Mouse (Mus musculus): ENCODE data around the gene Guca2b.

Guca2b gene

GRCm38 (mm10) chr4:119658731-119659130 is at the start of gene Guca2b:
Gene Guca2b, minus strand, starts transcription at chr4:119658954.
- DNase-seq (ENCODE audit: low spot score), result no peak

- no peak for DNase-seq (ENCODE audit: low spot score)
Observed at GRCm38 (mm10) chr4:119707751-119708150, 49.0 kb upstream of the Guca2b start.

GRCm38 (mm10) chr4:119707326-119707725 is 48.6 kb upstream of the Guca2b start:
- DNase-seq (ENCODE audit: low spot score), result no peak

GRCm38 (mm10) chr4:119703965-119704364 is 45.2 kb upstream of the Guca2b start:
- no peak for DNase-seq (ENCODE audit: low spot score)

- no peak for DNase-seq (ENCODE audit: low spot score)
Observed at GRCm38 (mm10) chr4:119701269-119701954, 42.7 kb upstream of the Guca2b start.

- DNase-seq (ENCODE audit: low spot score), result no peak
Observed at GRCm38 (mm10) chr4:119698339-119698738, 39.6 kb upstream of the Guca2b start.

- DNase-seq (ENCODE audit: low spot score), result no peak
Observed at GRCm38 (mm10) chr4:119685746-119686145, 27.0 kb upstream of the Guca2b start.

- DNase-seq (ENCODE audit: low spot score), result no peak
Observed at GRCm38 (mm10) chr4:119682596-119682995, 23.8 kb upstream of the Guca2b start.

- DNase-seq (ENCODE audit: low spot score), result no peak
Observed at GRCm38 (mm10) chr4:119672685-119673084, 13.9 kb upstream of the Guca2b start.

GRCm38 (mm10) chr4:119671164-119671563 is 12.4 kb upstream of the Guca2b start:
- no peak for DNase-seq (ENCODE audit: low spot score)

GRCm38 (mm10) chr4:119670736-119671135 is 12.0 kb upstream of the Guca2b start:
- no peak for DNase-seq (ENCODE audit: low spot score)

- DNase-seq (ENCODE audit: low spot score), result no peak
Observed at GRCm38 (mm10) chr4:119670210-119670555, 11.4 kb upstream of the Guca2b start.

- DNase-seq (ENCODE audit: low spot score), result no peak
Observed at GRCm38 (mm10) chr4:119669356-119670209, 10.8 kb upstream of the Guca2b start.

- no peak for DNase-seq (ENCODE audit: low spot score)
Observed at GRCm38 (mm10) chr4:119668596-119668995, 9.8 kb upstream of the Guca2b start.

GRCm38 (mm10) chr4:119668185-119668584 is 9.4 kb upstream of the Guca2b start:
- no peak for DNase-seq (ENCODE audit: low spot score)

- no peak for DNase-seq (ENCODE audit: low spot score)
Observed at GRCm38 (mm10) chr4:119667454-119667853, 8.7 kb upstream of the Guca2b start.

GRCm38 (mm10) chr4:119666116-119666515 is 7.4 kb upstream of the Guca2b start:
- DNase-seq (ENCODE audit: low spot score), result no peak

GRCm38 (mm10) chr4:119665166-119665565 is 6.4 kb upstream of the Guca2b start:
- DNase-seq (ENCODE audit: low spot score), result no peak

- DNase-seq (ENCODE audit: low spot score), result no peak
Observed at GRCm38 (mm10) chr4:119663409-119664095, 4.8 kb upstream of the Guca2b start.

- DNase-seq (ENCODE audit: low spot score), result no peak
Observed at GRCm38 (mm10) chr4:119662976-119663375, 4.2 kb upstream of the Guca2b start.

GRCm38 (mm10) chr4:119662151-119662550 is 3.4 kb upstream of the Guca2b start:
- DNase-seq (ENCODE audit: low spot score), result no peak

GRCm38 (mm10) chr4:119660007-119660406 is 1.3 kb upstream of the Guca2b start:
- no peak for DNase-seq (ENCODE audit: low spot score)

GRCm38 (mm10) chr4:119658246-119658645 is 508 bp downstream of the Guca2b start:
- no peak for DNase-seq (ENCODE audit: low spot score)
